Mouse (Mus musculus) liver, embryonic 12.5 days (tissue): ENCODE data around the gene Prss53. TPM values are rescaled to one million over a fixed set of nuclear protein-coding genes. Genes with fewer than 3 reads are reported as not detected.
"Not testable (repeated sequence)": the region's sequence is repeated elsewhere in the genome, so short reads cannot be mapped to it uniquely, and the experiment has no call there.

ENCODE experiments used
- ATAC-seq: fragments of 200-750 bp; cut with Nextera tagmentation; 2 replicates; pipeline ENCODE4 v1.8.0; 2017; ENCODE audit warnings: moderate number of reproducible peaks, mild to moderate bottlenecking, moderate library complexity
- H3K27ac ChIP-seq: fragments of 300-500 bp; sonication (generic); 2 replicates; pipeline ENCODE4 v1.5.1; 2016; ENCODE audit warnings: mild to moderate bottlenecking
- H3K27me3 ChIP-seq: fragments of 300-500 bp; sonication (generic); replicated peaks from 2 replicates; pipeline ENCODE4 v1.6.1; 2016; ENCODE audit warnings: mild to moderate bottlenecking, moderate library complexity
- H3K36me3 ChIP-seq: fragments of 300-500 bp; sonication (generic); 2 replicates; pipeline ENCODE4 v1.6.1; 2016; ENCODE audit warnings: mild to moderate bottlenecking, moderate library complexity
- H3K4me1 ChIP-seq: fragments of 300-500 bp; sonication (generic); 2 replicates; pipeline ENCODE4 v1.6.1; 2016
- H3K4me2 ChIP-seq: fragments of 300-500 bp; sonication (generic); 2 replicates; pipeline ENCODE4 v1.6.1; 2016; ENCODE audit warnings: mild to moderate bottlenecking, moderate library complexity
- H3K4me3 ChIP-seq: fragments of 300-500 bp; sonication (generic); 2 replicates; pipeline ENCODE4 v1.5.1; 2016; ENCODE audit warnings: mild to moderate bottlenecking, moderate library complexity
- H3K9ac ChIP-seq: fragments of 300-500 bp; sonication (generic); 2 replicates; pipeline ENCODE4 v1.6.1; 2016; ENCODE audit warnings: mild to moderate bottlenecking, moderate library complexity
- H3K9me3 ChIP-seq: fragments of 300-500 bp; sonication (generic); replicated peaks from 2 replicates; pipeline ENCODE4 v1.6.1; 2016; ENCODE audit warnings: mild to moderate bottlenecking, moderate library complexity
- WGBS: fragments of 180-500 bp; shearing (Covaris S2); methylation state at CpG from one replicate; pipeline ENCODE4 v1.1.7; 2016; ENCODE audit not compliant: insufficient replicate concordance; 5-methylcytosine and 5-hydroxymethylcytosine counted together
- polyA plus RNA-seq: library from polyadenylated mRNA; unstranded; fragments of >200 nt; fragmentation: Nextera tagmentation; extraction: Ambion mirVana; gene quantifications from 2 replicates; pipeline ENCODE4 v1.2.1, GENCODE M21; 2016

Prss53 gene
- polyA plus RNA-seq, 1 experiment from 2014 or later = 0.49 TPM

DNA sequence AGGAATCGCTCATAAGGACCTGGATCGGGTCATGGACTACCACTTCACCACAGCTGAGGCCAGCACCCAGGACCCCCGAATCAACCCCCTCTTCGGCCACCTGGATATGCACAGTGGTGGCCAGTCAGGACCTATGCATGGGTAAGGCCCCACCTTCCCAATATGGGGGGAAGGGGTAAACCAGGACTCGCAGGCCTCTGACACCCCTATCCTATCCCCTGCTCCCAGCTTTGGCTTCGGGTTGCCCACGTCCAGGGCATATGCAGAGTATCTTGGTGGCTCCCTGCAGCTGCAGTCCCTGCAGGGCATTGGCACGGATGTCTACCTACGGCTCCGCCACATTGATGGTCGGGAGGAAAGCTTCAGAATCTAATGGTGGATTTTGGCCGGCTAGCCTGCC is 17.2 kb upstream of the Prss53 start:
- Histone ChIP-seq H3K9me3 (no peaks in the 10 kb centered on the region), H3K4me2 (no peak overlapping the region), H3K36me3 (peaks cover 55% of the 10 kb centered on the region), H3K4me3 (no peak overlapping the region), H3K27ac (no peak overlapping the region), H3K9ac (no peak overlapping the region), H3K4me1 (peaks cover 28% of the 10 kb centered on the region), H3K27me3 (no peaks in the 10 kb centered on the region)
- WGBS = 86% methylated on average over 12 of the region's 12 CpGs
- no peak for ATAC-seq

DNA sequence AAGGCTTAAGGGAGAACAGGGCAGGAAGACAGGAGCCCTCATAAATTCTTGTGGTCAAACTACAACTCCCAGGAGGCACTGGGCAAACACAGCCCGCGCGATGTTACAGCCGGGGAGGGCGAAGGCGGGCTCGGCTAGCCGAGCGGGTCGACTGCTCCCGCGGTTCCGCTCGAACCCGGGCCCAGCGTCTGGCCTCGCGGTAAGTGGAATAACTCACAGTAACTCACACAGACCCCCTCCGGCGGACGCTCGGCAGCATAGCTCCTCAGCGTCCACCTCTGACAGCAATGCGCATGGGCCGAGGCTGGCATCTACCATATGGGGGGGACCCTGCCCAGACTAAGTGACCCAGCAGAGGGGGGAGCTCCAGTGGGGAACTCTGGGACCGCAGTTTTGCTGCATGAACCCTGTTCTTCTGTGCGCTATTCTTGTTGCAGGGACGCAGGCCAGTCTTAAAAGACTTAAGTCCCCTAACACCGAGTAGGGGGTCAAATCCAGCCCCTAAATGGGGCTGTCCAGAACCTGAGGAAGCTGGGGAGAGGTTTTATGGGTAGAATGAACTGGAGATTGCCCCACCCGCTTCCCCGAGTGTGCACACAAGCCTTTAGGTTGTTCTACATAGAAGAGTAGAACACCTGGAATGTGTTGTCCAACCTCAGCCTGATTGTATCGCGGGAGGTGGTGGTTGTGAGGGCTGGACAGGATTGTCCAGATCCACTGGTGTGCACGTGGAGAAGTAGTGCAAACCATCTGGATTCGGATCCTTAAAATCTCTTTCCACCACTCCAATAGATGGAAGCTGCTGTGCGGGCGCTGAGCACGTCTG is 13.4 kb upstream of the Prss53 start, which contains the start of gene Bckdk:
Gene Bckdk, plus strand, starts transcription at position 112 of the 826 bp plus-strand sequence.
- Histone ChIP-seq H3K4me3 (peak within 1 kb of the TSS; percentile 89), H3K27me3 (no peaks in the 10 kb centered on the region), H3K27ac (peak within 1 kb of the TSS; percentile 85), H3K9me3 (no peaks in the 10 kb centered on the region), H3K36me3 (peaks cover 45% of the 10 kb centered on the region), H3K4me2 (peak within 1 kb of the TSS; percentile 89), H3K9ac (peak within 1 kb of the TSS; percentile 95), H3K4me1 (peaks cover 54% of the 10 kb centered on the region)
- 7% methylated on average over 38 of the region's 38 CpGs for WGBS
- peak; percentile 88 for ATAC-seq

DNA sequence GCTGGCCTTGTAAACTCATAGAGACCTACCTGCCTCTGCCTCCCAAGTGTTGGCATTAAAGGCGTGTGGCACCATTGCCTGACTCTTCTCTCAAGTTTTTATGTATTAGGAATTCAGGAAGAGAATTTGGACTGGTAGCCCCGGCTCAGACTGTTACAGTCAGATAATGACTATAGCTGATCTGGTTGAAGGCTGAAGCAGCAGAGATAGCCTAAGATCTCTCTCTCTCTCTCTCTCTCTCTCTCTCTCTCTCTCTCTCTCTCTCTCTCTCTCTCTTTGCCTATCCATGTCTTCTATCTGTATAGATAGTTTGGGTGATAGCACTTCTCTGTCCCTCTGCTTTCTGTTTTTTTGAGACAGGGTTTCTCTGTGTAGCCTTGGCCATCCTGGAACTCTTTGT is 11.0 kb upstream of the Prss53 start:
- Histone ChIP-seq H3K9me3 (no peaks in the 10 kb centered on the region), H3K4me3 (no peak overlapping the region), H3K27ac (peak overlapping the region; percentile 64; the same call in 1 of the 2 replicates), H3K4me2 (no peak overlapping the region), H3K27me3 (no peaks in the 10 kb centered on the region), H3K36me3 (peaks cover 21% of the 10 kb centered on the region), H3K9ac (no peak overlapping the region; the same call in 1 of the 2 replicates), H3K4me1 (peaks cover 68% of the 10 kb centered on the region)
- ATAC-seq = no peak
- 35% methylated on average over 2 of the region's 2 CpGs for WGBS

DNA sequence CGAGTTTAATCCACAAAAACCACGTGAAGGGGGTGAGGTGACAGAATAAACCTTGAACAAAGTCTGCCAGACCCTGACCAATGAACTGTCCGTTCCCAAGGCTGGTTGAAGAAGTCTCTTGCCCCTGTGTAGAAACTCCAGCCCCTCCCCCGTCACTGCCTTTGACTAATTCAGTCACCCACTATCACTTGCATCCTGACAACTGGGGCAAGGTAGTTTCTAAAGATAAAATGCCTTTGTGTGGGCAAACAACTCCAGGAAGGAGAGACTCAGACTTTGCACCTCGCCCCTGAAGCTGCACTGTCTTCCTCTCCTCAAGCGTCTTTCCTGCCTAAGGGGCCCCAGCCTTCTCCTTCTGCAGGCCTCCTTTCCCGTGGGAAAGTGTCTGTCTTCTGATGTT is 9.2 kb upstream of the Prss53 start:
- Histone ChIP-seq H3K4me2 (peak overlapping the region; percentile 50), H3K27ac (peak overlapping the region; percentile 65), H3K9ac (peak overlapping the region; percentile 40; the same call in 1 of the 2 replicates), H3K27me3 (no peaks in the 10 kb centered on the region), H3K4me3 (no peak overlapping the region), H3K9me3 (no peaks in the 10 kb centered on the region), H3K4me1 (peaks cover 72% of the 10 kb centered on the region), H3K36me3 (peaks cover 3% of the 10 kb centered on the region)
- ATAC-seq = no peak
- WGBS = 11% methylated on average over 7 of the region's 7 CpGs

DNA sequence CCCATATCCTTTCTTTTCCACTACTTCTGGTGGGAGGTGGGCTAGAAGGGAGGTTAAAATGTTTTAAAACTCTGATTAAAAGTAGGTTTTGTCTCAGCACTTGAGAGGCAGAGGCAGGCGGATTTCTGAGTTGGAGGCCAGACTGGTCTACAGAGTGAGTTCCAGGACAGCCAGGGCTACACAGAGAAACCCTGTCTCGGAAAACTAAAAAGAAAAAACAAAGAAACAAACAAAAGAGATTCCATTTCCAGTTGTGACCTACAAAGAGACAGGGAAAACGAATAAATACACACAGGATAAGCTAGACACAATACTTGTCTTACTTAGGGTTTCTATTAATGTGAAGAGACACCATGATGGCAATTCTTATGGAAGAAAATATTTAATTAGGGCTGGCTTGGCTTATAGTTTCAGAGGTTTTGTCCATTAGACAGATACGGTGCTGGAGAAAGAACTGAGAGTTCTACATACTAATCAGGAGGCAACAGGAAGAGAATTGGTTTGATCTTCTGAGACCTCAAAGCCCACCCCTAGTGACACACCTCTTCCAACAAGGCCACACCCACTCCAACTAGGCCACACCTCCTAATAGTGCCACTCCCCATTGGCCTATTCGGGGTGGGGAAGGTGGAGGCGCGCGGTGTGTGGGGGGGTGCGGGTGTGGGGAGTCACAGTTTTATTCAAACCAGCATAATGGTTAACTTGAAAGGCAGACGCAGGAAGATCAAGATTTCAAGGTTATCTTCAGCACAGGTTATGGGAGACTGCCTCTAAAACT is 7.6 kb upstream of the Prss53 start:
- H3K36me3 ChIP-seq = peaks cover 6% of the 10 kb centered on the region
- no peaks in the 10 kb centered on the region for H3K27me3 ChIP-seq
- peak overlapping the region; percentile 65 for H3K27ac ChIP-seq
- WGBS = 27% methylated on average over 10 of the region's 10 CpGs
- H3K9me3 ChIP-seq = no peaks in the 10 kb centered on the region
- H3K4me1 ChIP-seq = peaks cover 78% of the 10 kb centered on the region
- peak overlapping the region; percentile 50 for H3K4me2 ChIP-seq
- ATAC-seq = no peak
- H3K4me3 ChIP-seq = no peak overlapping the region
- H3K9ac ChIP-seq = no peak overlapping the region

DNA sequence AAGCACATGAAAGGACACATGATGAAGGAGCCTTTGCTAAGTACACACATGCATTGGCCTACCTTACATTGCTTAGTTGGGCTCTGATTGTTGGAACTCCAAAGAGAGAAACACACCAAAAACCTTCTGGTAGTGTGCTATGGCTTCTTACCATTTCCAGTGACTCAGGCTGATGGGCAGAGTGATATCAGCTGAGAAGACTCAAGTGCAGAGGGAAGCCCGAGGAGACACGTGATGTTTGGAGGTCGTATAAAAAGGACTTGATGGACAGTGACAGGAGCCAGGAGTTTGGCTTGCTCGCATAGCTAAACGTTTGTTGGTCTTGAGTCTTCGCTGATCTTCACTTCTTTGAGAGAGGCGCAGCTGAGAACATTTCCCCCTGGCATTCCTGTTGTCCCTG is 6.8 kb upstream of the Prss53 start:
- Histone ChIP-seq H3K4me2 (no peak overlapping the region), H3K27ac (0 out of 2 replicates have a peak overlapping the region, but pooled peaks have one; percentile 18), H3K36me3 (peaks cover 15% of the 10 kb centered on the region), H3K4me3 (no peak overlapping the region), H3K4me1 (peaks cover 73% of the 10 kb centered on the region), H3K27me3 (no peaks in the 10 kb centered on the region), H3K9ac (no peak overlapping the region), H3K9me3 (no peaks in the 10 kb centered on the region)
- no peak for ATAC-seq
- WGBS = 69% methylated on average over 7 of the region's 7 CpGs

DNA sequence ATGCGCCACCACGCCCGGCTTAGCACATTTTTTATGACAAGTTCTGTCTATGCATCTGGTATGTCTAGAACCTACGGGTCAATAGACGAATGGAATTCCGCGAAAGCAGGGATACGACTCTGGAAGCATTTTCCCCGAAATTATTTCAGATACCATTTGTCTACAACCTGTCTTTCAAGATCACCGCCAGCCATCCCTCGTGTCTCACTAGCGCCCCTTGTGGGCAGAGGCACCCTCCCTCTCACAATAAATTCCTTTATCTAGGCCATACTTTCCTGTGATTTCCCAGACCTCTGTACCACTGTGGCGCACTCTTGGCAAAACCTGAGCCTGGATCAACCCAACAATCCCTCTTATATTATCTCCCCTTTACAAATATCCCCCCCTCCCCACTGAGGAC is 5.6 kb upstream of the Prss53 start:
- H3K27ac ChIP-seq = peak overlapping the region; percentile 87
- no peak overlapping the region for H3K4me3 ChIP-seq
- WGBS = 44% methylated on average over 13 of the region's 13 CpGs
- no peak for ATAC-seq
- H3K4me1 ChIP-seq = peaks cover 61% of the 10 kb centered on the region
- H3K27me3 ChIP-seq = no peaks in the 10 kb centered on the region
- H3K9me3 ChIP-seq = no peaks in the 10 kb centered on the region
- H3K9ac ChIP-seq = no peak overlapping the region
- H3K4me2 ChIP-seq = peak overlapping the region; percentile 90
- peaks cover 21% of the 10 kb centered on the region for H3K36me3 ChIP-seq

DNA sequence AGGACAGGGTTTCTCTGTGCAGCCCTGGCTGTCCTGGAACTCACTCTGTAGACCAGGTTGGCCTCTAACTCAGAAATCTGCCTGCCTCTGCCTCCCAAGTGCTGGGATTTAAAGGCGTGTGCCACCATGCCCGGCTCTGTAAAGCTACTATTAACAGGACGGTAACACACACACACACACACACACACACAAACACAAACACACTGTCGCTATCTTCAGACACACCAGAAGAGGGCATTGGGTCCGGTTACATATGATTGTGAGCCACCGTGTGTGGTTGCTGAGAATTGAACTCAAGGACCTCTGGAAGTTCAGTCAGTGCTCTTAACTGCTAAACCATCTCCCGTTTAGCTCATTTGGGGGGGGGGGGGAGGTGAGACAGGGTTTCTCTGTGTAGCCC is 5.1 kb upstream of the Prss53 start:
- Histone ChIP-seq H3K4me3 (peak overlapping the region; percentile 66), H3K4me2 (peak overlapping the region; percentile 90), H3K9ac (peak overlapping the region; percentile 27; the same call in 1 of the 2 replicates), H3K4me1 (peaks cover 57% of the 10 kb centered on the region), H3K36me3 (peaks cover 22% of the 10 kb centered on the region), H3K27ac (peak overlapping the region; percentile 87)
- 61% methylated on average over 7 of the region's 7 CpGs for WGBS
- H3K27me3 ChIP-seq, ATAC-seq, H3K9me3 ChIP-seq: not testable (repeated sequence)

DNA sequence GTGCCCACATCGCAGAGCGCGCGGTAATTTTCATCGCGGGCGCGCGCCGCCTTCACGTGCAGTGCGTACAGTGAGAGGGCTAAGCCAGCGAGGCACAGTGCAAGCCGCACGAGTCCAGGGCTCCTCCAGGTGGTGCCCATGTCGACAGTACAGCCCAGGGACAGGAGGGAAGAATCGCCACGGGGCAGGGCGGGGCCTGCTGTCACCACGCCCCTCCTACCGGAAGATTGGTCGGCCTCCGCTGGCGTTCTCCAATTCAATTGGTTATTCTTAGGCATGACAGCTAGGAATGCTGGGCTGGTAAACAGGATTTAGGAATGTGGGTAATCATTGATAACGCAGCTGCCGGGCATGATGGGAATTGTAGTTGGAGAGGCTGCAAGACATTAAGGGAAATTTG is 4.7 kb upstream of the Prss53 start, which contains the start of the genes Gm21974 and Vkorc1:
Gene Gm21974, minus strand, starts transcription at position 13 of the 400 bp plus-strand sequence.
Gene Vkorc1, minus strand, starts transcription at position 176 of the 400 bp plus-strand sequence.
- peak within 1 kb of the TSS; percentile 87 for H3K27ac ChIP-seq
- peak; percentile 96 for ATAC-seq
- H3K27me3 ChIP-seq = no peaks in the 10 kb centered on the region
- H3K9ac ChIP-seq = peak within 1 kb of the TSS; percentile 72
- under 1% methylated on average over 26 of the region's 26 CpGs for WGBS
- peak within 1 kb of the TSS; percentile 90 for H3K4me2 ChIP-seq
- no peaks in the 10 kb centered on the region for H3K9me3 ChIP-seq
- H3K4me1 ChIP-seq = peaks cover 52% of the 10 kb centered on the region
- peaks cover 26% of the 10 kb centered on the region for H3K36me3 ChIP-seq
- H3K4me3 ChIP-seq = peak within 1 kb of the TSS; percentile 66

DNA sequence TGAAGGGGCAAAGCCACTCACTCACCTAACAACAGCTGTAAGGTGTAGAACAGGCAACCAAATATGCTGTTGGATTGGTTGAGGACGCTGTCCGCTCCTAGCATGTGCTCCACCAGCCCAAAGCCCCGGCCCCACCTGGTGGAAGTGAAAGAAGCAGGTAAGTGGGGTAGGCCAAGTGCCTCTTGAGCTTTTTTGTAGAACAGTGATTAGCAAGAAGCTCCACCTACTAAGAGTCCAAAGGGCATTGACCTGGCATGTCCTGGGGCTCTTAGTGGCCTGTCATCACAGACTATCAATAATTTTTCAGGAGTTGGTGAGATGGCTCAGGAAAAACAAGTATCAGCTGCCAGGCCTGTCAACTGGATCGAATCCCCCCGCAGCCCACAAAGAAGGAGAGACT is 3.7 kb upstream of the Prss53 start:
- ATAC-seq = no peak
- H3K36me3 ChIP-seq = peaks cover 36% of the 10 kb centered on the region
- H3K9ac ChIP-seq = peak overlapping the region; percentile 72
- H3K27me3 ChIP-seq = no peaks in the 10 kb centered on the region
- H3K4me2 ChIP-seq = peak overlapping the region; percentile 90
- 73% methylated on average over 5 of the region's 5 CpGs for WGBS
- no peaks in the 10 kb centered on the region for H3K9me3 ChIP-seq
- peak overlapping the region; percentile 87 for H3K27ac ChIP-seq
- peak overlapping the region; percentile 66 for H3K4me3 ChIP-seq
- H3K4me1 ChIP-seq = peaks cover 42% of the 10 kb centered on the region

DNA sequence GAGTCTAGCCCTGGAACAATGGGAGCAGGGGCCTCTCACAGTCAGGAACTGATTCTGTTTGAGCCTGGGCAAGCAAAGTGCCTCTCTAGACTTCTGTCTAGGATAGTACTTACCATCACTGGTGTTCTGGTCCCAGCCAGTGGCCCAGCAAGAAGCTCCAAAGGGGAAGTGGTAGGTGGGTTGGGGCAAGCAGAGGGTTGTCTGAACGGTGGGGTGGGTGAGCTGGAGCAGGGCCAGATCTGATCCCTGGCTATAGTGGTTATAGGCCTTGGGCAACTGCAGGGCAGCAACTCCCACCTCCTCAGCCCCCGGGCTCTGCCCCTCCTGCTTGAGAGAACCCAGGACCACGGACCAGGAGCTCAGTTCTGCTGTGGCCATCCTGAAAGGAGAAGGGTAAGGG is 1.9 kb downstream of the Prss53 start:
- Histone ChIP-seq H3K36me3 (peaks cover 91% of the 10 kb centered on the region), H3K9ac (no peak overlapping the region), H3K9me3 (no peaks in the 10 kb centered on the region), H3K27me3 (no peaks in the 10 kb centered on the region), H3K4me1 (peaks cover 28% of the 10 kb centered on the region), H3K27ac (no peak overlapping the region), H3K4me3 (no peak overlapping the region), H3K4me2 (no peak overlapping the region)
- 55% methylated on average over 3 of the region's 3 CpGs for WGBS
- ATAC-seq = no peak

DNA sequence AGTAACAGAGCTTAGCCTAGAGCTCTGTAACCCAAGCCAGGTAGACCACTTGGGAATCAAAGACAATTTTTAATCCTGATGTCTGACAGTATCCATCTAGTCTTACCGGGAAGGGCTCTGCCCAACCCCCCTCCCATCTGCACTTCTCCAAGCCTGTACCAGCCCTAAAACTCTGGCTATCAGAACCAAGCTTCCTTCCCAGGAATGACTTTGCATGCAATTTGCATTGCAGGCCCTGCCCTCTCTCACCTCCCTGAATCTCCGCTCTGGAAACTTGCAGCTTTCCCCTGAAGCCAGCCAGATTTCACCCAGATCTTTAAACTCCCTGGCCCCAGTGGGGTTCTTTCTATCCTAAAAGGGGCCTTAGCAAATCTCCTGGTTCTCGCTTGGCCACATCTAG is 3.0 kb downstream of the Prss53 start:
- peaks cover 91% of the 10 kb centered on the region for H3K36me3 ChIP-seq
- H3K4me2 ChIP-seq = no peak overlapping the region
- peaks cover 34% of the 10 kb centered on the region for H3K4me1 ChIP-seq
- 72% methylated on average over 3 of the region's 3 CpGs for WGBS
- no peak overlapping the region for H3K4me3 ChIP-seq
- ATAC-seq = no peak
- H3K27ac ChIP-seq = no peak overlapping the region
- peaks cover 3% of the 10 kb centered on the region; the same call in 1 of the 2 replicates for H3K9me3 ChIP-seq
- H3K9ac ChIP-seq = no peak overlapping the region
- no peaks in the 10 kb centered on the region for H3K27me3 ChIP-seq
